Mouse (Mus musculus) intestine, embryonic 14.5 days (tissue): ENCODE data around the gene Engase. TPM values are rescaled to one million over a fixed set of nuclear protein-coding genes. Genes with fewer than 3 reads are reported as not detected.

Source experiments
- ATAC-seq: fragments of 200-750 bp; cut with Nextera tagmentation; replicated peaks from 2 replicates; pipeline ENCODE4 v1.8.0; 2017; ENCODE audit warnings: low read depth, moderate number of reproducible peaks, moderate TSS enrichment, moderate library complexity; ENCODE audit not compliant: low FRiP score, low TSS enrichment
- DNase-seq: peaks from one replicate; pipeline ENCODE4 v3.0.0-alpha.2; 2018; ENCODE audit warnings: low spot score
- H3K27ac ChIP-seq: fragments of 300-500 bp; sonication (generic); 2 replicates; pipeline ENCODE4 v1.5.1; 2014; ENCODE audit warnings: low read depth, mild to moderate bottlenecking, control low read depth
- H3K27me3 ChIP-seq: fragments of 300-500 bp; sonication (generic); replicated peaks from 2 replicates; pipeline ENCODE4 v1.6.1; 2014; ENCODE audit warnings: low read length, control low read depth; ENCODE audit not compliant: control insufficient read depth, insufficient read depth
- H3K36me3 ChIP-seq: fragments of 300-500 bp; sonication (generic); 2 replicates; pipeline ENCODE4 v1.6.1; 2014; ENCODE audit warnings: low read length, control low read depth; ENCODE audit not compliant: control insufficient read depth, insufficient read depth
- H3K4me1 ChIP-seq: fragments of 300-500 bp; sonication (generic); replicated peaks from 2 replicates; pipeline ENCODE4 v1.6.1; 2014; ENCODE audit warnings: low read length, control low read depth, mixed read lengths; ENCODE audit not compliant: control insufficient read depth, insufficient read depth
- H3K4me2 ChIP-seq: fragments of 300-500 bp; sonication (generic); 2 replicates; pipeline ENCODE4 v1.6.1; 2014; ENCODE audit warnings: low read length
- H3K4me3 ChIP-seq: fragments of 300-500 bp; sonication (generic); 2 replicates; pipeline ENCODE4 v1.5.1; 2014; ENCODE audit warnings: low read depth, low read length, control low read depth, mixed read lengths
- H3K9ac ChIP-seq: fragments of 300-500 bp; sonication (generic); 2 replicates; pipeline ENCODE4 v1.6.1; 2014; ENCODE audit warnings: mild to moderate bottlenecking, low read length
- H3K9me3 ChIP-seq: fragments of 300-500 bp; sonication (generic); 2 replicates; pipeline ENCODE4 v1.6.1; 2016; ENCODE audit warnings: low read length, control low read depth; ENCODE audit not compliant: control insufficient read depth
- WGBS: fragments of 180-500 bp; shearing (Covaris S2); extraction: QIAGEN DNeasy Blood & Tissue Kit; methylation state at CpG from one replicate; pipeline ENCODE4 v1.1.7; 2014; 5-methylcytosine and 5-hydroxymethylcytosine counted together
- polyA plus RNA-seq: library from polyadenylated mRNA; unstranded; fragments of >200 nt; fragmentation: Nextera tagmentation; extraction: Ambion mirVana; gene quantifications from 2 replicates; pipeline ENCODE4 v1.2.1, GENCODE M21; 2014

The Engase gene
- polyA plus RNA-seq, 1 experiment from 2014 or later = 11.9 TPM

DNA sequence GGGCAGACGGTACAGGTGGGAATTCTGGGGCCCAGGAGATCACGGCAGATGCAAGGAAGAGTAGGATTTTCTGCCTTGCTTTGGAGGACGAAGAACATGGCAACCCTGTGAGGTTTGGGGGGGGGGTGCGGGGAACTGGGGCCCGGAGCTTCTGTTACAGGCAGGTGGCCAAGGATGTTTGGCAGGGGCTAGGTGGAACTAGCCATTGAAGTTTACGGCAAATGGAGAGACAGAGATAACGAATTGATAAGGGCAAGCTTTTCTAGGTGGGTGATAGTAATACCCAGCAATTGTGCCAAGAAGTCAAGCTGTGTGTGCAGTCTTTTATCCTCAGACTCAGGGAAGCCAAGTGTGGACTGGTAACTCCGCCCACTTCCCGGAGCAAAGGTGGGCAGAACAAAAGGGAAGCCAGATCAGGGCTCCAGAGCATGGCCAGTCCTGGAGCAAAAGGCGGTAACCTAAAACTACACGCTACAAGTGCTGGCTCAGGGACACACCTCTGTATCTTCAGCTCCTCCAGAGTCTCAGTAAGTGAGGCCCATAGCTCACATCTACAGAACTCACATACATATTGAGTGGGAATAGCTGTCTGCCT is 9.1 kb upstream of the Engase start:
- H3K27me3 ChIP-seq = no peaks in the 10 kb centered on the region
- H3K4me3 ChIP-seq = no peak overlapping the region
- no peak overlapping the region for H3K9ac ChIP-seq
- DNase-seq (no peak), ATAC-seq (no peak)
- WGBS = 60% methylated on average over 11 of the region's 11 CpGs
- no peak overlapping the region for H3K27ac ChIP-seq
- no peaks in the 10 kb centered on the region for H3K36me3 ChIP-seq
- peaks cover 8% of the 10 kb centered on the region for H3K4me1 ChIP-seq
- no peaks in the 10 kb centered on the region for H3K9me3 ChIP-seq
- no peak overlapping the region for H3K4me2 ChIP-seq

DNA sequence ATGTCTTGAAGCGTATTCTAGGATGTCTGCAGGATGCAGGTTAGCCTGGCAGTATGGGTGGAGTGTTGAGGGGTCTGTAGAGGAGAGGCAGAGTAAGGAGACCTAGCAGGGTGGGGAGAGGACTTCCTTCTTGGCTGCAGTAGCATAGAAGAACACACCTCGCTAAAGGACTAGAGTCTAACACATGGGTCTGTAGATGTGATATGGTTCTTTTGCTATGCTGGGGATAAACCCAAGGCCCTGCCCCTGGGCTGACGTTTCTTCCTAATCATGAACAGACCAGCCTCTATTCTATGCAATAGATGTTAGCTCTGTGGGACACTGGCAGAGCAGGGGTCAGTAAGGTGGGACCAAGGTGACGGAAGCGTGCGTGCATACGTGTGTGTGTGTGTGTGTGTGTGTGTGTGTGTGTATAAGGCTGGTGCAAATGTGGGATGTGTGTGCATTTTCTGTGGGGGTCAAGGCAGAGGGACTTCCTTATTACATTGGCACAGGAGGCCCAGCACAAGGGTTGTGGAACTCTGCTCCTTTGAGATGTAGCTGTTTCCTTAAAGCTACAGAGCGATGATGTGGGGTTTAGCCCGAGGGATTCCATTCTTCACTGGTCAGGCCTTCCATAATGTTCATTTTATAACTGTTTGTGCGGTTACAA is 7.0 kb upstream of the Engase start:
- Histone ChIP-seq H3K4me2 (0 out of 2 replicates have a peak overlapping the region, but pooled peaks have one; percentile 3), H3K4me3 (no peak overlapping the region), H3K4me1 (peaks cover 8% of the 10 kb centered on the region), H3K9ac (no peak overlapping the region), H3K27me3 (no peaks in the 10 kb centered on the region), H3K36me3 (no peaks in the 10 kb centered on the region), H3K27ac (peak overlapping the region; percentile 88), H3K9me3 (no peaks in the 10 kb centered on the region)
- WGBS = 69% methylated on average over 10 of the region's 10 CpGs
- ATAC-seq = peak; percentile 32; the same call in 1 of the 2 replicates
- no peak for DNase-seq

DNA sequence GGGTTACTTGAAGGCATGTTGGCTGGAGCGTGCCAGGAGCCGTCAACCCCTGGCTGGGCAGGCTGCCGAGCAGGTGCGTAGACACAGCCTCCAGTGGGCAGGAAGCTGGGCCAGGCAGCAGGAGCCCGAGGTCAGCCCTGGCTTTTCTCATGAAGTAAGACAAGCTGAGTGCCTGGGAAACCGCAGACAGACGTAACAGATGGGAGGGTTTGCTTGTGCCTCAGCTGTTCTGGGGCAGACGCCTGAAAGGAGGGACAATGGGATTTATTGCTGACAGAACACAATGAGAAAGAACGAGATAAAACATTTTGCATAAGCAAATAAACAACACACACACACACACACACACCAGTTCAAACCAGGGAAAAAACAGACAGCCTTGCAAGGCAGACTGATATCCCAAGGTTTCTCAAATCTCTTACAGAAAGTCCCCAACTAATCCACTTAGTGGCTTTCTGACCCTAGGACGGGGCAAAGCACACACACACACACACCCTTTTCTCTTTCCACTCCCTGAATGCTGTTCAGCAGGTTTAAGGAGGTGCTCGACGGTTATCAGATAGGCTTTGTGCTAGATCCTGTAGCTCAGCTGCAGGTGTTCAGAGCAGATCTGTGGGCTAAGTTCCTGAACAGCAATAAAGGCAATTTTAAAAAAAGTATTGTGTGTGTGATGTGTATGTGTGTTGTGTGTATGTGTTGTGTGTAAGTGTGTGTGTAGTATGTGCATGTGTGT is 6.2 kb upstream of the Engase start:
- Histone ChIP-seq H3K4me1 (peaks cover 8% of the 10 kb centered on the region), H3K4me2 (0 out of 2 replicates have a peak overlapping the region, but pooled peaks have one; percentile 3), H3K27me3 (no peaks in the 10 kb centered on the region), H3K36me3 (no peaks in the 10 kb centered on the region), H3K4me3 (no peak overlapping the region), H3K9ac (no peak overlapping the region), H3K9me3 (no peaks in the 10 kb centered on the region), H3K27ac (peak overlapping the region; percentile 88)
- peak; percentile 65 for ATAC-seq
- DNase-seq = peak; percentile 73
- 7% methylated on average over 12 of the region's 12 CpGs for WGBS

DNA sequence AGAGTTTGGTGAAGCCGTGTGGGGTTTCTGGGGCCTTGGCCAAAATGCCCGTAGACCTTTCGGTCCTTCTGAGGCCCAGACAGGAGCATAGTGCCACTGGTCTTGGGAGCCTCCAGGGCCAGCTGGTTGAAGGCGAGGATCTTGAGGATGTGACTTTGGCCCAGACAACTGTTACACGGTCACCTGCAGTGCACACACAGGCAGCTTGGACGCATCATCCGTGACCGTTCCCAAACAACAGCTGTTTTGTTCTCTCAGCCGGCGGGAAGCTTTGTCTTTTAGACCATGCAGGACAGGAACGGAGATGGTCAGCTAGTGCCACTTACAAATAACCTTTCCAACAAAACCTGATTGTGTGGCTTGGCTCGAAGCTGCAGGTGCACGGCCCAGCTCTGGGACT is 5.0 kb upstream of the Engase start:
- DNase-seq = no peak
- H3K9me3 ChIP-seq = no peaks in the 10 kb centered on the region
- no peak for ATAC-seq
- H3K27me3 ChIP-seq = no peaks in the 10 kb centered on the region
- WGBS = 85% methylated on average over 13 of the region's 13 CpGs
- H3K27ac ChIP-seq = no peak overlapping the region
- no peak overlapping the region for H3K4me3 ChIP-seq
- H3K4me1 ChIP-seq = peaks cover 8% of the 10 kb centered on the region
- H3K9ac ChIP-seq = no peak overlapping the region
- H3K36me3 ChIP-seq = no peaks in the 10 kb centered on the region
- H3K4me2 ChIP-seq = no peak overlapping the region

DNA sequence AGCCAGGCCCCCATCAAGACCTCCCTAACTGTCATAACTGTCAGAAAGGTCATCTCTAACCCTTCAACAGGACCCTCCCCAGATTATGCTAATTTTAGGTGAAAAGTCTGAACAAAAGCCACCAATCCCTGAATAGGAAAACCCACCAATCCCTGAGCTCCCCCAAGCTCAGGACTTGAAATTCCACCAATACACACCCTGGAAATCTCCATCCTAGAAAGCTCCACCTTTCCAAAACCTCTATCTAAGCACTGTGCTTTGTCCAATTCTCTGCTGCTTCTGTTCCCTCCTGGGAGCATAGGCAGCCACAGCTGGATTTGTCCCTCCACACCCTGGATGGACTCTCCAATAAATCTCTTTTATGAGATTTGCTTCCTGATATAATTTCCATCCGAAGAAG is 3.5 kb upstream of the Engase start:
- DNase-seq (no peak), ATAC-seq (no peak)
- Histone ChIP-seq H3K9me3 (no peaks in the 10 kb centered on the region), H3K36me3 (no peaks in the 10 kb centered on the region), H3K4me2 (no peak overlapping the region), H3K9ac (no peak overlapping the region), H3K4me1 (peaks cover 13% of the 10 kb centered on the region), H3K27me3 (no peaks in the 10 kb centered on the region), H3K4me3 (no peak overlapping the region), H3K27ac (no peak overlapping the region)
- WGBS = 76% methylated on average over 1 of the region's 1 CpGs

DNA sequence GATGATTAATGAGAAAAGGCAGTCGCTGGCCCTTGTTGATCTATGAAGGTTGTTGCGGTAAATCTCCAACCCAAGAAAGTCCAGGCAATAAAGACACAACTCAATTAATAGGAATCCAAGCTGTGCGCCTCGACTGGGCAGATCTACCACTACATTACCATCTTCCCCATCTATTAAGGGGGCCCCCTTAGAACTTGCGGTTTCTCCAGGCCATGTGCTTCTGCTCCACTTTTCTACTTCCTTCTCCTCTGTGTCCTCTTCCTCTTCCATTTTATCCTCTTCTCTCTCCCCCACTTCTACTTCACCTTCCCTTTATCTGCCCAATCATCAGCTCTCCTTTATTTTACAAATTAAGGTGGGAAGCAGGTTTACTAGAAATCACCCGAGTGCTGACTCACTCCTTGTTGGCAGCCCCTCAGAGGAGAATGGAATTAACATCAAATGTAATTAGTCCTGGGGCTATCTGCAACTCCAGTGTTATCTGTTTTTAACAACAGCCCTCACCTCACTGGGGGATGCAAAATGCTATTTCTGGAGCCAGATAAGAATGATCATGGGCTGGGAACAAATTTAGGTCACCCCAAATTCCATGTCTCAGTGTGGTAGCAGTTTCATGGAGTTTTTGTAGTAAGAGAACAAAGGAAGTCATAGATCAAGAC is 2.7 kb upstream of the Engase start:
- H3K4me1 ChIP-seq = peaks cover 13% of the 10 kb centered on the region
- WGBS = 73% methylated on average over 6 of the region's 6 CpGs
- ATAC-seq = no peak
- H3K27me3 ChIP-seq = no peaks in the 10 kb centered on the region
- no peaks in the 10 kb centered on the region for H3K36me3 ChIP-seq
- no peak overlapping the region for H3K4me3 ChIP-seq
- no peak overlapping the region for H3K4me2 ChIP-seq
- no peak overlapping the region for H3K27ac ChIP-seq
- H3K9me3 ChIP-seq = no peaks in the 10 kb centered on the region
- DNase-seq = no peak
- no peak overlapping the region for H3K9ac ChIP-seq

DNA sequence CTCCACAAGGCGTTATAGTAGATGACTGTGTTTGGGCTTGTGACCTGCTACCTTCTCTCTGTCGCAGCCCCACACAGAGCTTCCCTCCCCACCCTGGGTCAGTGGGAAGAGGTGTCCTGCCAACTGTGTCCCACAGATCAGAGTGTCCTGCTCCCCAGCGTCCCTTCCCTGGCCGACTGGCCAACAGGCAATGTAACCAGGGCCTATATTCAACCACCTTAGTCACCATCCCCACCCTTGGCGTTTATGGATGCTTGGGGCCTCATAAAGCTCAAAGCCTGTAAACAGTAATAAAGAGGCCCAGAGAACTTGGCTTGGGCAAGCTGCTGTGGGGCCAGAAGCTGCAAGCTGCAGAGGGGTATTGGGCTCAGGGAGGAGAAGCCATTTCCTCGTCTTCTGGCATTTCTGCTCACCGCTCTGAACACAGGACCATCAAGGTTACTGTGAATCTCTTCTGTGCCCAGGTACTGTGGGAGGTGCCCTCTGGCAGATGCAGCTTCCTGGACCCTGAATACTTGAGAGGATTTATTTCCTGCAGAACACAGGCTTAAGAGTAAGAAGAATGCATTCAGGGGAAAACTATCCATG is 1.0 kb upstream of the Engase start:
- no peak overlapping the region for H3K9ac ChIP-seq
- H3K4me3 ChIP-seq = no peak overlapping the region
- ATAC-seq (no peak), DNase-seq (no peak)
- no peaks in the 10 kb centered on the region for H3K36me3 ChIP-seq
- peaks cover 7% of the 10 kb centered on the region for H3K4me1 ChIP-seq
- H3K9me3 ChIP-seq = no peaks in the 10 kb centered on the region
- peak overlapping the region; percentile 43 for H3K27ac ChIP-seq
- H3K27me3 ChIP-seq = no peaks in the 10 kb centered on the region
- H3K4me2 ChIP-seq = peak overlapping the region; percentile 58; the same call in 1 of the 2 replicates
- 64% methylated on average over 7 of the region's 7 CpGs for WGBS

DNA sequence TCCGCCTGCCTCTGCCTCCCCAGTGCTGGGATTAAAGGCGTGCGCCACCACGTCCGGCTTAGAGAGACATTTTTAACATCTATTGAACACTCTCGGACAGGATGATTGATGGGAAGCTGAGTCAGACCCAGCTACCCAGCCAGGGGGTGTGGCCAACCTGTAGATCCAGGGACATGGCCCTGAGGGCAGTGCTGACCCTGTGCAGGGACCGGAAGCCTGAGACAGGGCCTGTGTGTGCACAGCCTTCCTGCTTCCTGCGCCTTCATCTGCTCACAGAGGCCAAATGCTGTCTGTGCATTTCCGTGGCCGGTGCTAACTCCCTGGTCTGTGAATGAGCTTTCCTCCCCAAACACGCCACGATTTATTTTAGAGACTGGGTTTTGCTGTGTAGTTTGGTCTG is 3.1 kb downstream of the Engase start:
- no peak overlapping the region for H3K27ac ChIP-seq
- peaks cover 20% of the 10 kb centered on the region for H3K36me3 ChIP-seq
- peaks cover 4% of the 10 kb centered on the region; the same call in 1 of the 2 replicates for H3K4me1 ChIP-seq
- DNase-seq = no peak
- no peaks in the 10 kb centered on the region for H3K27me3 ChIP-seq
- H3K4me2 ChIP-seq = no peak overlapping the region
- H3K9me3 ChIP-seq = no peaks in the 10 kb centered on the region
- 80% methylated on average over 12 of the region's 12 CpGs for WGBS
- ATAC-seq = no peak
- no peak overlapping the region for H3K4me3 ChIP-seq
- H3K9ac ChIP-seq = no peak overlapping the region
